Mouse (Mus musculus) liver, embryonic 16.5 days (tissue): Measurements from ENCODE around the gene Bcl11b. TPM values are rescaled to one million over a fixed set of nuclear protein-coding genes. Genes with fewer than 3 reads are reported as not detected.
A peak's percentile ranks its signal among the peaks of the same experiment; 100 is the strongest.

Experiments
- ATAC-seq: fragments of 200-750 bp; cut with Nextera tagmentation; 2 replicates; pipeline ENCODE4 v1.8.0; 2017; ENCODE audit warnings: low read depth, mild to moderate bottlenecking, moderate number of reproducible peaks, moderate library complexity
- H3K27ac ChIP-seq: fragments of 300-500 bp; sonication (generic); 2 replicates; pipeline ENCODE4 v1.5.1; 2014; ENCODE audit warnings: mild to moderate bottlenecking, low read length
- H3K27me3 ChIP-seq: fragments of 300-500 bp; sonication (generic); 2 replicates; pipeline ENCODE4 v1.6.1; 2014; ENCODE audit warnings: low read depth, low read length, mixed read lengths; ENCODE audit not compliant: control insufficient read depth, insufficient read depth
- H3K36me3 ChIP-seq: fragments of 300-500 bp; sonication (generic); 2 replicates; pipeline ENCODE4 v1.6.1; 2014; ENCODE audit warnings: mild to moderate bottlenecking; ENCODE audit not compliant: control insufficient read depth, insufficient read depth
- H3K4me1 ChIP-seq: fragments of 300-500 bp; sonication (generic); 2 replicates; pipeline ENCODE4 v1.6.1; 2014; ENCODE audit warnings: low read depth, low read length, mixed read lengths; ENCODE audit not compliant: control insufficient read depth
- H3K4me2 ChIP-seq: fragments of 300-500 bp; sonication (generic); 2 replicates; pipeline ENCODE4 v1.6.1; 2014; ENCODE audit warnings: low read depth, low read length, mixed read lengths
- H3K4me3 ChIP-seq: fragments of 300-500 bp; sonication (generic); 2 replicates; pipeline ENCODE4 v1.5.1; 2014; ENCODE audit warnings: low read depth, mild to moderate bottlenecking, low read length
- H3K9ac ChIP-seq: fragments of 300-500 bp; sonication (generic); 2 replicates; pipeline ENCODE4 v1.6.1; 2014; ENCODE audit warnings: low read depth, low read length
- H3K9me3 ChIP-seq: fragments of 300-500 bp; sonication (generic); replicated peaks from 2 replicates; pipeline ENCODE4 v1.6.1; 2016; ENCODE audit warnings: low read length; ENCODE audit not compliant: control insufficient read depth
- WGBS: fragments of 180-500 bp; shearing (Covaris S2); extraction: QIAGEN DNeasy Blood & Tissue Kit; methylation state at CpG from one replicate; pipeline ENCODE4 v1.1.7; 2014; ENCODE audit not compliant: insufficient replicate concordance; 5-methylcytosine and 5-hydroxymethylcytosine counted together
- polyA plus RNA-seq: library from polyadenylated mRNA; unstranded; fragments of >200 nt; fragmentation: Nextera tagmentation; extraction: Ambion mirVana; gene quantifications from 2 replicates; pipeline ENCODE4 v1.2.1, GENCODE M21; 2015

The Bcl11b gene
- polyA plus RNA-seq, 1 experiment from 2014 or later, result 0.09 TPM

- Histone ChIP-seq H3K36me3 (no peaks in the 10 kb centered on the region), H3K4me3 (no peak overlapping the region), H3K4me2 (no peak overlapping the region), H3K4me1 (no peaks in the 10 kb centered on the region), H3K9me3 (no peaks in the 10 kb centered on the region), H3K27ac (no peak overlapping the region), H3K27me3 (peaks cover under 1% of the 10 kb centered on the region), H3K9ac (no peak overlapping the region)
- WGBS, result 75% methylated on average over 12 of the region's 12 CpGs
- ATAC-seq, result no peak
Measured at GRCm38 (mm10) chr12:108012003-108012402, 8.6 kb upstream of the Bcl11b start.

- no peak for ATAC-seq
- no peak overlapping the region for H3K4me3 ChIP-seq
- H3K27ac ChIP-seq, result no peak overlapping the region
- H3K4me2 ChIP-seq, result no peak overlapping the region
- H3K9ac ChIP-seq, result no peak overlapping the region
- WGBS, result 60% methylated on average over 11 of the region's 11 CpGs
- no peaks in the 10 kb centered on the region for H3K4me1 ChIP-seq
- no peaks in the 10 kb centered on the region for H3K9me3 ChIP-seq
- H3K27me3 ChIP-seq, result peaks cover 17% of the 10 kb centered on the region
- H3K36me3 ChIP-seq, result no peaks in the 10 kb centered on the region
Measured at GRCm38 (mm10) chr12:108010346-108010745, 6.9 kb upstream of the Bcl11b start.

DNA sequence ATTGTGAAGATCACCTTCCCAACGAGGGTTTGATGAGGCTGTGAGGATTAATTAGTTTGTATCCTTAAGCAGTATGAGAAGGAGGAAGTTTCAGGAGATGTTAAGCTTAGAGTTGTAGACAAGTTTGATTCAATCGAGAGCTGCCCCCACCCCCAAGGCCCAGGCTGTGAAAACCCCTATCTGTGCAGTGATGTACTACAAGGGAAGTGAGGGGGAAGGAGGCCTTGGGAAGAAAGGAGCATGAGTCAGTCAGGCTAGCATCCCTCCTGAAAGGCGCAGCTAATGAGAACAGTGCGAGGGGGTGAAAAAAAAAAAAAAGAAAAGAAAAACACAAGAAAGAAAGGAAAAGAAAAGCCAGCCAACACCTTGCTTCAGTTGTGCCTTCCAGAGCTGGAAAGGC, 5.8 kb upstream of the Bcl11b start:
- 29% methylated on average over 4 of the region's 4 CpGs for WGBS
- no peak for ATAC-seq

GRCm38 (mm10) chr12:108005816-108006626, 2.6 kb upstream of the Bcl11b start:
- Histone ChIP-seq H3K4me1 (no peaks in the 10 kb centered on the region; the same call in none of the 2 replicates), H3K9me3 (no peaks in the 10 kb centered on the region), H3K36me3 (no peaks in the 10 kb centered on the region), H3K4me2 (peak overlapping the region; percentile 39), H3K9ac (no peak overlapping the region), H3K4me3 (peak overlapping the region; percentile 17), H3K27me3 (peaks cover 60% of the 10 kb centered on the region), H3K27ac (no peak overlapping the region)
- ATAC-seq, result no peak
- 2% methylated on average over 55 of the region's 56 CpGs for WGBS

More for the DNA sequence above, 5.8 kb upstream of the Bcl11b start:
- no peaks in the 10 kb centered on the region for H3K9me3 ChIP-seq
- H3K4me3 ChIP-seq, result no peak overlapping the region
- H3K4me1 ChIP-seq, result no peaks in the 10 kb centered on the region
- no peak overlapping the region for H3K4me2 ChIP-seq
- peaks cover 29% of the 10 kb centered on the region for H3K27me3 ChIP-seq
- no peak overlapping the region for H3K9ac ChIP-seq
- H3K27ac ChIP-seq, result no peak overlapping the region
- no peaks in the 10 kb centered on the region for H3K36me3 ChIP-seq

DNA sequence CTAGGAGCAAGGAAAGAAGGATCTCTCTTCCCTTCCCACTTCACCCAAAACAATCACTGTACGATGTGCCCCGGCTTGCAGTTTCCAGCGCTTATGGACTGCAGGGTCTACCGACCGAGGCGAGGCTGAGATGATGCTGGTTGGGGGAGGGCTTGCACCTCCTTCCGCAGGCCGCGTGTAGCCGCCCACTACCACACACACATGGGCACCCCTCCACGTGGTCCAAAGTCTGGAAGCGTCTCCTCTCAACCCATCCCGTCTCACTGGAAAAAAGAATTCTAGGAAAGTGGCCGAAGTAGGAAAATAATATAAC, 2.0 kb upstream of the Bcl11b start:
- no peak for ATAC-seq
- 5% methylated on average over 14 of the region's 14 CpGs for WGBS
- H3K9ac ChIP-seq, result no peak overlapping the region
- H3K4me3 ChIP-seq, result no peak overlapping the region
- H3K27ac ChIP-seq, result no peak overlapping the region
- no peaks in the 10 kb centered on the region for H3K9me3 ChIP-seq
- H3K36me3 ChIP-seq, result no peaks in the 10 kb centered on the region
- H3K4me2 ChIP-seq, result no peak overlapping the region
- peaks cover 66% of the 10 kb centered on the region for H3K27me3 ChIP-seq
- no peaks in the 10 kb centered on the region; the same call in none of the 2 replicates for H3K4me1 ChIP-seq

DNA sequence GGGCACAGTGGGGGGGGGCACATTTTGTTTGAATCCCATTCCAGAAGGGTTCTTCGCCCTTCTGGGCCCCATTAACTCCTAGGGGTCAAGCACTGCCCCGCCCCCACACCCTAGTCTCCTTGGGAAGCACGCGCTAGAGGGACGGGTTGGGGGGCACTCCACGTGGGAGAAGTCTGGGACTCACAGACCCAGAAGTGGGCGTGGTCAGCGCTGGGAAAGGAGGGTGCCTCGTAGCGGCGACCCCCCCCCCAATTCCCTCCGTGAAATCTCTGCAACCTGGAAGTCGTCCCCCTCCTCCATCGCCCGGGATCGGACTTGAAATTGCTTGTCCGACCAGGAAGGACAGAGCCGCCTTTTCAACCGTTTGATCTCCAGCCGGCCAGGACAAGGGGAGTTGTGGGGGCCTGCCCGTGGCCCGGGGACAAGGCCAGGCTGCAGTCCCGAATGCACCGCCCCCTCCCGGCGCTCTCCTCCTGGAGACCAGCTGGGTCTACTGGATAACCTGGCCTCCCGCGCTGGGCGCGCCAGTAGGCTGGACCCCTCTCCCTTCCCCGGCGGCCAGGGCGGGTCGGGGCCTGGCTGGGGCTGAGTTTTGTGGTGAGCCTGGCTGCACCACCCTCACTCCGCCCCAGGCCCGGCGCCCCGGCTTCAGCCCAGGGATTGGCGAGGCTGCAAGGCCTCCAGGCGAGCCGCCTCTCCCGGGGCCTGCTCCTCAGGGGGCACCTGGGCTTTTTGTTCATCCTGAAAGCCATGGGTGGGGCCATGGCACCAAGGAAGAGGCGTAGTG, 1.5 kb upstream of the Bcl11b start:
- no peak for ATAC-seq
- no peak overlapping the region for H3K9ac ChIP-seq
- H3K4me1 ChIP-seq, result no peaks in the 10 kb centered on the region; the same call in none of the 2 replicates
- H3K27ac ChIP-seq, result no peak overlapping the region
- H3K4me2 ChIP-seq, result no peak overlapping the region
- no peaks in the 10 kb centered on the region for H3K36me3 ChIP-seq
- H3K4me3 ChIP-seq, result no peak overlapping the region
- peaks cover 72% of the 10 kb centered on the region for H3K27me3 ChIP-seq
- WGBS, result 2% methylated on average over 43 of the region's 43 CpGs
- H3K9me3 ChIP-seq, result no peaks in the 10 kb centered on the region

- Histone ChIP-seq H3K9ac (no peak overlapping the region), H3K27ac (no peak overlapping the region), H3K4me3 (peak overlapping the region; percentile 43), H3K4me1 (no peaks in the 10 kb centered on the region; the same call in none of the 2 replicates), H3K4me2 (peak overlapping the region; percentile 47), H3K27me3 (peaks cover 80% of the 10 kb centered on the region), H3K36me3 (no peaks in the 10 kb centered on the region), H3K9me3 (no peaks in the 10 kb centered on the region)
- ATAC-seq, result no peak
- 2% methylated on average over 35 of the region's 35 CpGs for WGBS
Measured at GRCm38 (mm10) chr12:108003928-108004327, 526 bp upstream of the Bcl11b start.

- no peaks in the 10 kb centered on the region; the same call in none of the 2 replicates for H3K4me1 ChIP-seq
- no peaks in the 10 kb centered on the region for H3K9me3 ChIP-seq
- peak overlapping the region; percentile 47 for H3K4me2 ChIP-seq
- H3K27ac ChIP-seq, result no peak overlapping the region
- WGBS, result under 1% methylated on average over 67 of the region's 78 CpGs
- H3K27me3 ChIP-seq, result peaks cover 88% of the 10 kb centered on the region
- peak overlapping the region; percentile 46 for H3K4me3 ChIP-seq
- ATAC-seq, result no peak
- H3K9ac ChIP-seq, result no peak overlapping the region
- no peaks in the 10 kb centered on the region for H3K36me3 ChIP-seq
Measured at GRCm38 (mm10) chr12:108002436-108003189, 789 bp downstream of the Bcl11b start.
